9 mouse cellular contexts compared by ENCODE assay signal in genomic region chr12:30040150-30040549, GRCm38 (mm10).
DNase-seq lines count a peak whose midpoint lies in the region; ATAC-seq and TF ChIP-seq lines count a peak whose summit lies in the region.
"Had no signal": no experiment of that assay in that cellular context is flagged by ENCODE, and none has a peak within 500 bp of the region (broad histone marks: within the 10 kb centered on the region; RNA-seq: fewer than 3 reads in every experiment).

No protein-coding gene starts in this region.

- peaks cover 36% of the 10 kb centered on the region for H3K4me1 ChIP-seq in forebrain, embryonic 10.5 days
- H3K4me1 ChIP-seq in forebrain, embryonic 16.5 days (replicated peaks; ENCODE audit: control insufficient read depth, insufficient read depth, low read length), result peaks cover 3% of the 10 kb centered on the region; the same call in 1 of the 2 replicates
- H3K4me1 ChIP-seq in thymus, adult 2 months (replicated peaks; ENCODE audit: control insufficient read depth, insufficient read depth, low read length), result no peaks in the 10 kb centered on the region
- H3K4me1 ChIP-seq in embryonic fibroblast, embryonic 13.5 days (ENCODE audit: control insufficient read depth, insufficient read depth, low read length), result peaks cover 11% of the 10 kb centered on the region
- no peaks in the 10 kb centered on the region for H3K4me1 ChIP-seq in kidney, postnatal 0 days (replicated peaks; ENCODE audit: insufficient read depth, low read length)
- no peaks in the 10 kb centered on the region; the same call in 1 of the 2 replicates for H3K4me1 ChIP-seq in neural tube, embryonic 11.5 days (ENCODE audit: control insufficient read depth, insufficient read depth, low read length)
- H3K4me1 ChIP-seq: megakaryocyte, embryonic 14.5 days had no signal

- H3K27me3 ChIP-seq in forebrain, embryonic 10.5 days (ENCODE audit: poor library complexity, severe bottlenecking), result no peaks in the 10 kb centered on the region
- no peaks in the 10 kb centered on the region for H3K27me3 ChIP-seq in forebrain, embryonic 16.5 days (replicated peaks; ENCODE audit: control insufficient read depth, insufficient read depth, low read length)
- no peaks in the 10 kb centered on the region for H3K27me3 ChIP-seq in thymus, adult 2 months (ENCODE audit: control insufficient read depth, insufficient read depth, low read length)
- no peaks in the 10 kb centered on the region for H3K27me3 ChIP-seq in kidney, postnatal 0 days (ENCODE audit: insufficient read depth, low read length)
- no peaks in the 10 kb centered on the region for H3K27me3 ChIP-seq in neural tube, embryonic 11.5 days (ENCODE audit: control insufficient read depth, insufficient read depth, low read length)
- H3K27me3 ChIP-seq: megakaryocyte, embryonic 14.5 days had no signal

- H3K4me3 ChIP-seq in forebrain, embryonic 10.5 days, result no peak overlapping the region
- H3K4me3 ChIP-seq in forebrain, embryonic 16.5 days (replicated peaks; ENCODE audit: low read length), result no peak overlapping the region
- H3K4me3 ChIP-seq in thymus, adult 2 months (ENCODE audit: control insufficient read depth, insufficient read depth, low read length), result no peak overlapping the region
- no peak overlapping the region for H3K4me3 ChIP-seq in embryonic fibroblast, embryonic 13.5 days (ENCODE audit: insufficient read depth, low read length)
- no peak overlapping the region for H3K4me3 ChIP-seq in kidney, postnatal 0 days (replicated peaks; ENCODE audit: low read depth, low read length)
- H3K4me3 ChIP-seq in neural tube, embryonic 11.5 days (ENCODE audit: low read depth, low read length), result no peak overlapping the region
- H3K4me3 ChIP-seq: megakaryocyte, embryonic 14.5 days had no signal

- ATAC-seq in forebrain, embryonic 16.5 days, result no peak
- no peak for ATAC-seq in kidney, postnatal 0 days (replicated peaks; ENCODE audit: low FRiP score, low read depth)
- no peak for ATAC-seq in neural tube, embryonic 11.5 days (ENCODE audit: insufficient read depth, low FRiP score, low TSS enrichment)

- TF ChIP-seq CTCF in thymus, adult 2 months (IDR thresholded peaks at IDR 0.05; ENCODE audit: borderline replicate concordance, control insufficient read depth, extremely low read depth, insufficient read depth, low read length, poor library complexity), result no peak
- TF ChIP-seq CTCF in embryonic fibroblast, embryonic 13.5 days (IDR thresholded peaks at IDR 0.05; ENCODE audit: borderline replicate concordance, insufficient read depth, low read length), result peak; percentile 73; the same call in 1 of the 2 replicates
- TF ChIP-seq CTCF in kidney, postnatal 0 days (IDR thresholded peaks at IDR 0.05; ENCODE audit: low read depth), result peak; percentile 91

- 0 out of 2 replicates have a peak overlapping the region, but pooled peaks have one; percentile 5 for H3K27ac ChIP-seq in forebrain, embryonic 10.5 days
- H3K27ac ChIP-seq in forebrain, embryonic 16.5 days (ENCODE audit: low read length), result no peak overlapping the region
- H3K27ac ChIP-seq in thymus, adult 2 months (ENCODE audit: control insufficient read depth, insufficient read depth, low read length), result no peak overlapping the region
- no peak overlapping the region for H3K27ac ChIP-seq in embryonic fibroblast, embryonic 13.5 days (ENCODE audit: insufficient read depth, low read length)
- no peak overlapping the region for H3K27ac ChIP-seq in kidney, postnatal 0 days
- H3K27ac ChIP-seq in neural tube, embryonic 11.5 days (ENCODE audit: low read depth, low read length), result no peak overlapping the region

- H3K36me3 ChIP-seq in forebrain, embryonic 10.5 days (replicated peaks), result no peaks in the 10 kb centered on the region
- H3K36me3 ChIP-seq in forebrain, embryonic 16.5 days (ENCODE audit: control insufficient read depth, insufficient read depth), result no peaks in the 10 kb centered on the region
- H3K36me3 ChIP-seq in thymus, adult 2 months (ENCODE audit: control insufficient read depth, insufficient read depth, low read length), result no peaks in the 10 kb centered on the region
- no peaks in the 10 kb centered on the region for H3K36me3 ChIP-seq in kidney, postnatal 0 days (ENCODE audit: insufficient read depth, low read length)
- no peaks in the 10 kb centered on the region for H3K36me3 ChIP-seq in neural tube, embryonic 11.5 days (ENCODE audit: control insufficient read depth, insufficient read depth, low read length)

- DNase-seq in forebrain, embryonic 10.5 days (ENCODE audit: extremely low spot score, low spot score), result peak; percentile 47
- peak; percentile 10 for DNase-seq in thymus, postnatal 0 days (ENCODE audit: low spot score)
- no peak for DNase-seq in thymus, adult 2 months
- peak; percentile 86 for DNase-seq in kidney, postnatal 0 days (ENCODE audit: low spot score)
- DNase-seq in neural tube, embryonic 11.5 days (ENCODE audit: low spot score), result peak; percentile 60
- no peak for DNase-seq in spleen, postnatal 10 days (ENCODE audit: low spot score in 2 of 2)

- no peak for TF ChIP-seq POLR2A in thymus, adult 2 months (IDR thresholded peaks at IDR 0.05; ENCODE audit: control insufficient read depth, extremely low read depth, insufficient read depth, low read length, poor library complexity)
- TF ChIP-seq POLR2A in embryonic fibroblast, embryonic 13.5 days (IDR thresholded peaks at IDR 0.05; ENCODE audit: low read depth, low read length), result no peak

- H3K9me3 ChIP-seq in forebrain, embryonic 10.5 days, result no peaks in the 10 kb centered on the region
- H3K9me3 ChIP-seq in forebrain, embryonic 16.5 days (ENCODE audit: control insufficient read depth, low read length), result no peaks in the 10 kb centered on the region
- H3K9me3 ChIP-seq in kidney, postnatal 0 days (replicated peaks; ENCODE audit: low read length), result no peaks in the 10 kb centered on the region
- H3K9me3 ChIP-seq in neural tube, embryonic 11.5 days (ENCODE audit: control insufficient read depth, low read length), result no peaks in the 10 kb centered on the region
- H3K9me3 ChIP-seq: megakaryocyte, embryonic 14.5 days had no signal

- no peak overlapping the region for H3K4me2 ChIP-seq in forebrain, embryonic 16.5 days (ENCODE audit: low read length)
- no peak overlapping the region for H3K4me2 ChIP-seq in kidney, postnatal 0 days (ENCODE audit: low read length)
- H3K4me2 ChIP-seq in neural tube, embryonic 11.5 days (ENCODE audit: low read depth), result no peak overlapping the region

- 24% methylated on average over 4 of the region's 4 CpGs for WGBS in forebrain, embryonic 10.5 days
- 29% methylated on average over 4 of the region's 4 CpGs for WGBS in forebrain, embryonic 16.5 days
- WGBS in thymus, adult 2 months, result 21% methylated on average over 4 of the region's 4 CpGs
- 13% methylated on average over 4 of the region's 4 CpGs for WGBS in kidney, postnatal 0 days
- 29% methylated on average over 4 of the region's 4 CpGs for WGBS in neural tube, embryonic 11.5 days

- H3K9ac ChIP-seq in forebrain, embryonic 16.5 days (replicated peaks; ENCODE audit: low read depth, low read length), result no peak overlapping the region
- no peak overlapping the region for H3K9ac ChIP-seq in kidney, postnatal 0 days (ENCODE audit: low read depth, low read length)
- no peak overlapping the region for H3K9ac ChIP-seq in neural tube, embryonic 11.5 days (ENCODE audit: low read length)

Comparison
In these comparisons a context has a peak if more than half of its experiments do, and no peak if none do; other contexts are left out.
1. DNase-seq: peak in forebrain, embryonic 10.5 days (single experiment), thymus, postnatal 0 days (single experiment), kidney, postnatal 0 days (single experiment) and neural tube, embryonic 11.5 days (single experiment); none in thymus, adult 2 months (single experiment) and spleen, postnatal 10 days (0 of 2).